Mouse (Mus musculus) myocyte (in vitro differentiated cells): ENCODE data around the gene 1700066M21Rik. TPM values are rescaled to one million over a fixed set of nuclear protein-coding genes. Genes with fewer than 3 reads are reported as not detected.

Source experiments
- H3K27me3 ChIP-seq: one replicate; pipeline ENCODE4 v1.6.1; 2011; ENCODE audit not compliant: control insufficient read depth, insufficient read depth, insufficient read length
- H3K36me3 ChIP-seq: one replicate; pipeline ENCODE4 v1.6.1; 2011; ENCODE audit not compliant: control insufficient read depth, insufficient read depth
- H3K4me2 ChIP-seq: one replicate; pipeline ENCODE4 v1.6.1; 2011; ENCODE audit warnings: low read depth, control low read depth
- H3K4me3 ChIP-seq: one replicate; pipeline ENCODE4 v1.5.1; 2011; ENCODE audit warnings: mild to moderate bottlenecking, control low read depth, moderate library complexity
- H3K79me2 ChIP-seq: one replicate; pipeline ENCODE4 v1.6.1; 2011; ENCODE audit not compliant: control insufficient read depth, insufficient read depth
- H3ac ChIP-seq: one replicate; pipeline ENCODE4 v1.6.1; 2011; ENCODE audit not compliant: control insufficient read depth, insufficient read length
- CEBPB ChIP-seq: IDR thresholded peaks from 2 replicates; pipeline ENCODE4 v1.6.1; 2011; ENCODE audit warnings: mild to moderate bottlenecking, moderate library complexity; ENCODE audit not compliant: poor library complexity, insufficient read depth, severe bottlenecking
- E2F4 ChIP-seq: IDR thresholded peaks from one replicate; pipeline ENCODE4 v1.6.1; 2011; ENCODE audit warnings: mild to moderate bottlenecking, control low read depth, moderate library complexity; ENCODE audit not compliant: insufficient read depth
- MAX ChIP-seq: IDR thresholded peaks from one replicate; pipeline ENCODE4 v1.6.1; 2011; ENCODE audit warnings: low read depth, mild to moderate bottlenecking, control low read depth
- MYOD1 ChIP-seq, 3 experiments: IDR thresholded peaks; one replicate each; pipeline ENCODE4 v1.6.1; 2011; ENCODE audit warnings: control low read depth in 2 of 3, low read depth in 2 of 3, mild to moderate bottlenecking in 2 of 3, moderate library complexity in 1 of 3; ENCODE audit not compliant: insufficient read length in 2 of 3, control insufficient read depth in 1 of 3
- MYOG ChIP-seq, 3 experiments: IDR thresholded peaks; one replicate each; pipeline ENCODE4 v1.6.1; 2011; ENCODE audit warnings: control low read depth in 2 of 3, low read depth in 2 of 3, mild to moderate bottlenecking in 2 of 3; ENCODE audit not compliant: insufficient read length in 2 of 3, control insufficient read depth in 1 of 3, insufficient read depth in 1 of 3
- POLR2A ChIP-seq: IDR thresholded peaks from one replicate; pipeline ENCODE4 v1.6.1; 2011; ENCODE audit warnings: low read depth, mild to moderate bottlenecking, control low read depth, moderate library complexity; ENCODE audit not compliant: insufficient read length
- POLR2AphosphoS2 ChIP-seq: IDR thresholded peaks from one replicate; pipeline ENCODE4 v1.6.1; 2011; ENCODE audit warnings: low read depth, control low read depth; ENCODE audit not compliant: insufficient read length
- REST ChIP-seq: IDR thresholded peaks from one replicate; pipeline ENCODE4 v1.6.1; 2011; ENCODE audit warnings: mild to moderate bottlenecking, control low read depth, moderate library complexity; ENCODE audit not compliant: insufficient read depth, insufficient read length
- SRF ChIP-seq: IDR thresholded peaks from one replicate; pipeline ENCODE4 v1.6.1; 2011; ENCODE audit warnings: low read depth; ENCODE audit not compliant: control insufficient read depth, insufficient read length
- TCF12 ChIP-seq: IDR thresholded peaks from one replicate; pipeline ENCODE4 v1.6.1; 2011; ENCODE audit warnings: mild to moderate bottlenecking, control low read depth; ENCODE audit not compliant: poor library complexity, insufficient read depth, severe bottlenecking
- TCF3 ChIP-seq: IDR thresholded peaks from one replicate; pipeline ENCODE4 v1.6.1; 2011; ENCODE audit warnings: low read depth, control low read depth; ENCODE audit not compliant: insufficient read length
- USF1 ChIP-seq: IDR thresholded peaks from one replicate; pipeline ENCODE4 v1.6.1; 2011; ENCODE audit warnings: low read depth, mild to moderate bottlenecking, control low read depth, moderate library complexity
- polyA plus RNA-seq: library from polyadenylated mRNA; unstranded; fragments of >200 nt; fragmentation: generic; extraction: Trizol; gene quantifications from one replicate; pipeline ENCODE4 v1.2.1, GENCODE M21; 2012; ENCODE audit warnings: missing spikeins

1700066M21Rik gene
- polyA plus RNA-seq, 1 experiment, result 5.9 TPM

DNA sequence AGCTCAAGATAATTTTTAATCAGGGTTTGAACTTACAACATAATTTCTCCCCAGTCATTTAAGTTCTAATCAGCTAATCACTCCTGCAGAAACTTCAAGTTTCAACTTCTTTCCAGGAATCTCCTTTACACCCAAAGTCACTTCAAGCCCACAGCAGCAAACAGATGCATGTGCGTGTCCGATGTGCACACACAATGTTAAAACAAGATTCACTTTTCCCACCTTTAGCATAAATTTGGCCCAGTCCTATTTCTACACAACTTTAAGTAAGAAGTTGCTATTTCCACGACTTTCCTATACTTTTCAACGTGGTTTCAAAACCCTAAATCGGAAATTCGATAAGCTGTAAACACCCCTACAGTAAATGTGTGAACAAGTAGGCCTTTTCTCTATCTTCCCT lies 614 bp upstream of the 1700066M21Rik start:
- TF ChIP-seq TCF12 (no peak), POLR2A (no peak), POLR2AphosphoS2 (no peak), MYOG (IDR thresholded peaks at IDR 0.05; ENCODE audit: control insufficient read depth in 1 of 3, insufficient read depth in 1 of 3, insufficient read length in 2 of 3, low read depth in 2 of 3) (no peak), MYOD1 (IDR thresholded peaks at IDR 0.05; ENCODE audit: control insufficient read depth in 1 of 3, insufficient read length in 2 of 3, low read depth in 2 of 3) (no peak), MAX (no peak), REST (no peak), E2F4 (no peak), CEBPB (no peak), TCF3 (no peak), SRF (no peak), USF1 (no peak)
- H3K4me2 ChIP-seq, result peak overlapping the region; percentile 76
- H3K79me2 ChIP-seq, result peaks cover 10% of the 10 kb centered on the region
- H3K36me3 ChIP-seq, result no peaks in the 10 kb centered on the region
- peak overlapping the region; percentile 62 for H3K4me3 ChIP-seq
- no peaks in the 10 kb centered on the region for H3K27me3 ChIP-seq
- H3ac ChIP-seq, result no peak overlapping the region

DNA sequence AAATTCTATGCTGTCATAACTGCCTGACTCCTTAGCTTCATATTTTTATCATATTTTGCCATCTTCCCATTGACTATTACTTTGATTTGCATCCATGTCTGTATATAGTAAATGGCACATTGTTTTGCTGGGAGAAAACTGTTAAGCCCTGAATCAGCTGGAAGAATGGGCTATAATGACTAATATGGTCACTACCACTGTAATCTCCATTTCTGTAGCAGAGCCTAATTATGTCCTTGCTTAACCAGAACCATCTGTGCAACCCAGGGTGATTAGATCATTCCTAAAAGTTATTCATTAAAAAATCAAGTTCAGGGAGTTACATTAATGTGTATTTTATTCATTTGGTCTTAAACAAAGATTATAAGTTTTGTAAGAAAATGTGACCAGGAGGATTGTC lies 9.1 kb downstream of the 1700066M21Rik start:
- Histone ChIP-seq H3K4me3 (no peak overlapping the region), H3K79me2 (peaks cover 6% of the 10 kb centered on the region), H3K36me3 (peaks cover 11% of the 10 kb centered on the region), H3ac (no peak overlapping the region), H3K27me3 (no peaks in the 10 kb centered on the region), H3K4me2 (peak overlapping the region; percentile 16)
- TF ChIP-seq MYOD1 (IDR thresholded peaks at IDR 0.05; ENCODE audit: control insufficient read depth in 1 of 3, insufficient read length in 2 of 3, low read depth in 2 of 3) (no peak), REST (no peak), POLR2AphosphoS2 (no peak)

DNA sequence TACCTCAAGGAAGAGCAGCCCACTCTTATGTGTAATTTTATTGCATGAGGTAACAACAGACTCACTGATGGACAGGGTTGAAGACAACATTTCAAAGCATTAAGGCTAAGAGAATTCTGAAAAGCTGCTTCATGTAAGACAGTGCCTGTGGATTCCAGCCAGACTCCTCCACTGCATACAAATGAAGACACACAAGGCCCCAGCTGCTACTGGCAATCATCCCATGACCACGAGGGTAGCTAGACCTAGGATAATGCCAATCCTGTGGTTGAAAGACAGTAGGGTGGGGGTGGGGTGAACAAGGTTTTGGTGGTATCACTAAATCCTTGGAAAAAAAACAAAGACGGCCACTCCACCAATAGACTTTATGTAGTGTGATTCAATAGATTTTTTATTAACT lies 10.5 kb downstream of the 1700066M21Rik start:
- TF ChIP-seq POLR2A (no peak), MAX (no peak), MYOD1 (IDR thresholded peaks at IDR 0.05; ENCODE audit: control insufficient read depth in 1 of 3, insufficient read length in 2 of 3, low read depth in 2 of 3) (peak; percentile 98 to 100 (median 100)), MYOG (IDR thresholded peaks at IDR 0.05; ENCODE audit: control insufficient read depth in 1 of 3, insufficient read depth in 1 of 3, insufficient read length in 2 of 3, low read depth in 2 of 3) (peak in 2 of 3 experiments; percentile 67 to 78), SRF (no peak), REST (no peak), USF1 (peak; percentile 21), POLR2AphosphoS2 (no peak), E2F4 (no peak), CEBPB (no peak), TCF3 (peak; percentile 74), TCF12 (peak; percentile 86)
- H3ac ChIP-seq, result no peak overlapping the region
- peak overlapping the region; percentile 25 for H3K4me2 ChIP-seq
- no peaks in the 10 kb centered on the region for H3K27me3 ChIP-seq
- H3K4me3 ChIP-seq, result no peak overlapping the region
- H3K79me2 ChIP-seq, result peaks cover 6% of the 10 kb centered on the region
- H3K36me3 ChIP-seq, result peaks cover 15% of the 10 kb centered on the region

DNA sequence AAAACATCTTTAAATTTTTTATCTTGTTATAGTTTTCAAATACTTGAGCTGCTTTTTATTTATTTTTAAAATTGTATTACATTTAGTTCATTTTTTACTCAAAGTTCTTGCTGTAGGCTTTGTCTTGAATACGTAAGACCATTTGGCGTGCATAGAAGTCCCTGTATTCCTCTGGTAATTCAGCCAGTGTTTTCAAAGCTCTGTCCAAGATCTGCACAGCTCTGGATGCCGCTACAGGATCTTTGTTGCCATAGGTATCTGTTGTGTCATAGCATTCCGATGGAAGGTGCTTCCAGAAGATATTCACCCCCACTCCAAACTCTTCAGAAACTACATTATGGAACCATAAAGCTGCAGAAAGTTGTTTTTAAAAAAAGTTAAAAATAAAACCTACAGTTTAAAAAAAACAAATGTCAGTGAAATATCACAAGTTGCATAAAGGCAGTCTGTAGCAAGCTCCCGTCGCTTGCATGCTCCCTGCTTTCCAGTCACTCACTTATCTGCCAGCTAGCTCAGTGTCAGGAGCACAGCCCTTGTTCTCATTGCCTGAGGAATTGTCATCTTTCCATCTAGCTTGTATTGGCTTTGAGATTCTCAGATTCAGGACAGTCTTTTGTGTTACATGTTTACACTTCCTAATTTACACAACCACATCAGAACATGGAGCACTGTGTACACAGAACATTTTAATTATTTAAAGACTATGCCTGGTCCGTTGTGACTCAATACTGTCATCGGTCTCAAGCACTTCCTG lies 11.2 kb downstream of the 1700066M21Rik start:
- no peak overlapping the region for H3K4me2 ChIP-seq
- H3K27me3 ChIP-seq, result no peaks in the 10 kb centered on the region
- no peak overlapping the region for H3ac ChIP-seq
- no peak overlapping the region for H3K4me3 ChIP-seq
- H3K79me2 ChIP-seq, result peaks cover 6% of the 10 kb centered on the region
- TF ChIP-seq POLR2AphosphoS2, result no peak
- no peak for TF ChIP-seq MYOD1 (IDR thresholded peaks at IDR 0.05; ENCODE audit: control insufficient read depth in 1 of 3, insufficient read length in 2 of 3, low read depth in 2 of 3)
- TF ChIP-seq MYOG (IDR thresholded peaks at IDR 0.05; ENCODE audit: control insufficient read depth in 1 of 3, insufficient read depth in 1 of 3, insufficient read length in 2 of 3, low read depth in 2 of 3), result no peak
- no peak for TF ChIP-seq POLR2A
- TF ChIP-seq USF1, result no peak
- no peak for TF ChIP-seq MAX
- H3K36me3 ChIP-seq, result peaks cover 21% of the 10 kb centered on the region
